Mouse (Mus musculus): ENCODE measurements around the gene Timm9.

DNA sequence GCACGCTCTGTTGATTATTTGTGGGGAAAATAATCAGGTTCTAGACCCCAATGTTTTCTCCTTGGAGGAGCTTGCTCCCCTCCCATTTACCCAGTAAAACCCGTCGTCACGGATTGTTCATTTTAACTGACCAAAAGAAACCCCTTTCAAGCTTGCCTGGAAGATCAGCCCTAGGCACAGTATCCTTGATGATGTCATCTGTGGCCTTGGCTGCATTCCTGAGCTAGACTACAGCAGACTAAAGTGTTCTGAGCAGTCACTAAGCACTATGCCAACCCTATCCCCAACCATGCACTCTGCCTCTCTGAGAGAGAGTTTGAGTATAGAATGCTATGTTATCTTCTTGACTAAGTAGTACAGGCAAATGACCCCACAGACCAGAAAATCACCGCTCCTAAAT lies 20.1 kb downstream of the Timm9 start:
- no peak for TF ChIP-seq POLR2A (IDR thresholded peaks at IDR 0.05; ENCODE audit: low read depth, low read length)
- no peak for TF ChIP-seq CTCF (IDR thresholded peaks at IDR 0.05; ENCODE audit: extremely low read depth, insufficient read depth, insufficient read length, insufficient replicate concordance)
